Mouse (Mus musculus) hindbrain, embryonic 13.5 days (tissue): ENCODE results near the gene Rnf13. TPM values are rescaled to one million over a fixed set of nuclear protein-coding genes. Genes with fewer than 3 reads are reported as not detected.

Experiments used
- ATAC-seq: fragments of 200-750 bp; cut with Nextera tagmentation; 2 replicates; pipeline ENCODE4 v1.8.0; 2017; ENCODE audit warnings: moderate TSS enrichment; ENCODE audit not compliant: low FRiP score
- H3K27ac ChIP-seq: fragments of 300-500 bp; sonication (generic); 2 replicates; pipeline ENCODE4 v1.5.1; 2015; ENCODE audit warnings: inconsistent platforms, mild to moderate bottlenecking, moderate library complexity
- H3K27me3 ChIP-seq: fragments of 300-500 bp; sonication (generic); 2 replicates; pipeline ENCODE4 v1.6.1; 2015; ENCODE audit warnings: mild to moderate bottlenecking, inconsistent platforms
- H3K36me3 ChIP-seq: fragments of 300-500 bp; sonication (generic); 2 replicates; pipeline ENCODE4 v1.6.1; 2015; ENCODE audit warnings: mild to moderate bottlenecking, inconsistent platforms
- H3K4me1 ChIP-seq: fragments of 300-500 bp; sonication (generic); replicated peaks from 2 replicates; pipeline ENCODE4 v1.6.1; 2015; ENCODE audit warnings: inconsistent platforms
- H3K4me2 ChIP-seq: fragments of 300-500 bp; sonication (generic); 2 replicates; pipeline ENCODE4 v1.6.1; 2015; ENCODE audit warnings: inconsistent platforms, mild to moderate bottlenecking, moderate library complexity
- H3K4me3 ChIP-seq: fragments of 300-500 bp; sonication (generic); 2 replicates; pipeline ENCODE4 v1.5.1; 2015; ENCODE audit warnings: mild to moderate bottlenecking, inconsistent platforms
- H3K9ac ChIP-seq: fragments of 300-500 bp; sonication (generic); 2 replicates; pipeline ENCODE4 v1.6.1; 2015; ENCODE audit warnings: mild to moderate bottlenecking, inconsistent platforms
- H3K9me3 ChIP-seq: fragments of 300-500 bp; sonication (generic); 2 replicates; pipeline ENCODE4 v1.6.1; 2016; ENCODE audit warnings: inconsistent platforms
- WGBS: fragments of 180-500 bp; shearing (Covaris S2); methylation state at CpG from one replicate; pipeline ENCODE4 v1.1.7; 2015; 5-methylcytosine and 5-hydroxymethylcytosine counted together
- polyA plus RNA-seq: library from polyadenylated mRNA; unstranded; fragments of >200 nt; fragmentation: Nextera tagmentation; extraction: Ambion mirVana; gene quantifications from 2 replicates; pipeline ENCODE4 v1.2.1, GENCODE M21; 2015

Gene Rnf13
- polyA plus RNA-seq, 1 experiment from 2014 or later, result 72.7 TPM

GRCm38 (mm10) chr3:57882945-57883344, 147.1 kb downstream of the Rnf13 start:
- Histone ChIP-seq H3K4me1 (no peaks in the 10 kb centered on the region), H3K27ac (no peak overlapping the region), H3K9me3 (no peaks in the 10 kb centered on the region), H3K4me3 (no peak overlapping the region), H3K36me3 (no peaks in the 10 kb centered on the region), H3K4me2 (no peak overlapping the region), H3K9ac (no peak overlapping the region), H3K27me3 (no peaks in the 10 kb centered on the region)
- ATAC-seq, result no peak
- WGBS, result 90% methylated on average over 3 of the region's 3 CpGs

Other genes with a start within 250 kb of the Rnf13 start
- 9.6 and 9.9 TPM in 2 replicates for gene Wwtr1, start 160.2 kb upstream of the Rnf13 start, polyA plus RNA-seq
- 77.0 and 82.4 TPM in 2 replicates for gene Commd2, start 84.3 kb upstream of the Rnf13 start, polyA plus RNA-seq
- gene Ankub1, start 43.3 kb upstream of the Rnf13 start, polyA plus RNA-seq, result 0.14 and 0.38 TPM in 2 replicates
- gene Pfn2, start 112.0 kb downstream of the Rnf13 start, polyA plus RNA-seq, result 590 and 598 TPM in 2 replicates